Mouse (Mus musculus): ENCODE measurements around the gene Ppp6r2.
A peak's percentile ranks its signal among the peaks of the same experiment; 100 is the strongest.

Ppp6r2 gene

DNA sequence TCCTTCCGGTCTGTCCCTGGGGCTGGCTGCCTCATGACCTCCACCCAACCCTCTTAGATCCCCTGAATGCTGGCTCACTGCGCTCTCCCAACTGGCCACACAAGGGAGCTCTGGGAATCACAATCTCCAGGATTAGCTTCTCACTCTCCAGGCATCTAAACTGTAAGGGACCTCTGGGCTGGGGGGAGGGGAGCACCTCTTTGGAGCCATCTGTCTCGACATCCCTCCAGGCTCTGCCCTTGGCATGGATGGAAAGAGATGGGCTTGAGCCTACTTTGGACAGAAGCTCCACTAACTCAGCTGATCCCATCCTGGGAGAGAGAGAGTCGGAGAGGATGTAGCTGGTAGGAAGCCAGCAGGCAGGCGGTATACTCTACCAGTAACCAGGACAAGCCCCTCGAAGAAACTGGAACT is 29.0 kb upstream of the Ppp6r2 start:
- DNase-seq (ENCODE audit: low read depth): no peak

DNA sequence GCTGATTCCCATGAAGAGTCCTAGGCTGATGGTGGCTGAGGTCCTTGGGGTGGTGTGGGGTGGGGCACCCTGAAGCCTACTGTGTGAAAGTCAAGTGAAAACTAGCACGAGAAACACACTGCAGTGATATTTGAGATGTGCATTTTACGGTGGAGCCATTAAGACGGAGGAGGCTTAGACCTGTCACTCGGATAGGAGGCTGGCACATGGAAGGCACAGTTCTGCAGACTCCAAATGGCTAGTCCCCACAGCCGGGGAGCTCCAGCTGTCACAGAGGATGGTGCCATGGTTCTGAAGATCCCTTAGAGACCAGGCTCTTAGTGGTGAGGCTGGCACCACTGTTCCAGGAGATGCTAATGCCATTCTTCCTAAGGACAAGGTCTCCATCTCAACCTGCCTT is 28.5 kb upstream of the Ppp6r2 start:
- no peak for DNase-seq (ENCODE audit: low read depth)

DNA sequence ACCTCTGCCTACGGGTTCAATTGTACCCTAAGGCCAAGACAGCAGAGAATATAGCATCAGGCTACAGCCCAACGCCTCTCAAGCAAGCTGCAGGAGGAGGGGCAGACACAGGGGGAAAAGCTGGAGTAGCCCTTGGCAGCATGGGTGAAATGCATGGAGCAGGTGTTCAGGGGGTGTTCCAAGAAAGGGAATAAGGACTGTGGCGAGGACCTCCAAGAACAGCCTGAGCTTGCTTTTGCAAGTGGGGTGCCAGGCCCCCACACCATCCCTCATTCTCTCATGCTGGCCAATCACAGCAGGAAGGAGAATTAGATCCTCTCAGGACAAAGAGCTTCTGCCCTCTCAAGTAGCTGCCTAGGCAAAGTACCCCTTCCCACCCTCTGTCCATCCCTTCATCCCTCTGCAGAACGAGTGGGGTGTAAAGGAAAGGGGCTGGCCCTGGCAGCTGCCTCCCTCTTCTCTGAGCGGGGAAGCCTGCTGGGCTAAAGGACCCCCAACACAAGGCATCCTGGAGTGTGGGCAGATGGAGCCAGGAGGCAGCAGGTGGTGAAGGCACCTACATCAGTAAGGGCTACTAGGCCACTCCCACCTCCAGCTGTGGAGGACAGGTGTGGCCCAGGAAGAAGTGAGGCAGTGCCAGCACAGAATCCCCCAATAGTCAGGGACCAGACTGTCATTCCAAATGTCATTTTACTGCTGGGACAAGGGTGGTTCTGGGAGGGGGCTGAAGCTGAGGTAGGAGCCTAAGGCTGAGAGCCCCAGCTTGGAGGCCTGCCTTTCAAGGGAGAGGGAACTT is 27.0 kb upstream of the Ppp6r2 start:
- DNase-seq (ENCODE audit: low read depth): no peak

DNA sequence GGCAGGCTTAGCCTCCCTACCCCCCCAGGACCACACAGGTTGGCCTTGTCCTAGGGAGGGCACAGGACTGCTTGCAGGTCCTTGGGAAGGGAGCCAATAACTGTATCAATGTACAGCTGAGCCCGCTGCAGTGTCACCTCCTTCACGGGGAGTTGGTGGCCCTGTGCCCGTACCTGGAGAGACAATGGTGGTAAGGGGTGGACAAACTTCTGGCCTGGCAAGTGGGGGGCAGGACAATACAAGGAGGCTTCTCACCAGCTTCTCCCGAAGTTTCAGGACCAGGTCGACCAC is 26.5 kb upstream of the Ppp6r2 start:
- no peak for DNase-seq (ENCODE audit: low read depth)

DNA sequence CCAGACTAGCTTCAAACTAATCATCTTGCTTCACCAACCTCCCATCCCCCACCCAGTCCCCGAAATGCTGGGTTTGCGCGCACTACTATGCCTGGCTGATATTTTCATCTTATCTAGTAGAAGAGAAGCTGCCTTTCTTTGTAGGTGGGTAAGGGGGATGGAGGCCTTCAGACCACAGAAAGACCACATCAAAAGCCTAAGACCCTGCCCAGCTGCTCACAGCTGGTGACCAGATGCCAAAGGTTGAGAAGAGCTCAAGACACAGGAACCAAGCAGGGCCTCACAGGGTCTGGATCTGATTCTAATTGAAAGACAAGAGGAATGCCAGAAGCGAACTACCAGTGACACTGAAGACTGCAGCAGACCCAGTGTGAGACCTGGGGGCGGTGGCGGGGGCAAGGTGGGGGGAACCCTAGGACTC is 16.1 kb upstream of the Ppp6r2 start:
- DNase-seq (ENCODE audit: low read depth): no peak

DNA sequence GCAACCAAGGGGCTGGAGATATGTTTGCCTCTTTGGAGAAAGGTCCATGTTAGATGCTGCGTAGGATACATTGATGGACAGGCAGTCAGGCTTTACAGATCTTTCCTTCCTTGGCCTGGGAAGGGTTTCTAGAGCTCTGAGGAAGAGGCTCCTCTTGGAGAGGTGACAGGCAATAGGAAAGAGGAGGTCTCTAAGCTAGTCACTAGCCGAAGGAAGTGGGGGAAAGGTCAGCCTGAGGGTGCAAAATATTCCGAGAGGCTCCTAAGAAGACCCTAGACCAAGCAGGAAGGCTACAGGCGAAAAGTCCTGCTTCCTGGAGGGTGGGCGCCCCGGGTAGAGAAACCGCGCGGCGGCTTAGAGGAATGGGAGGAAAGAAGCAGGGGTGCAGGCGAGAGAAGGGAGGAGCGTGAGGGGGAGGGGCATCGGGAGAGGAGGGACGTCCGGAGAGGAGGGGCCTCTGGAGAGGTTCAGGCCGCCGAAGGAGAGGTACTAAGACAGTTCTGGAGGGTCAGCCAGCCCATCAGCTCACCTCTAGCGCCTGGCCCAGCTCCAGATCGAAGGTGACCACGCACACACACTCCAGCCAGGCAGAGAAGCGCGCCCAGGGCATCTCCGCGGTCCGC is 15.6 kb upstream of the Ppp6r2 start:
- peak; percentile 72 for DNase-seq (ENCODE audit: low read depth)

DNA sequence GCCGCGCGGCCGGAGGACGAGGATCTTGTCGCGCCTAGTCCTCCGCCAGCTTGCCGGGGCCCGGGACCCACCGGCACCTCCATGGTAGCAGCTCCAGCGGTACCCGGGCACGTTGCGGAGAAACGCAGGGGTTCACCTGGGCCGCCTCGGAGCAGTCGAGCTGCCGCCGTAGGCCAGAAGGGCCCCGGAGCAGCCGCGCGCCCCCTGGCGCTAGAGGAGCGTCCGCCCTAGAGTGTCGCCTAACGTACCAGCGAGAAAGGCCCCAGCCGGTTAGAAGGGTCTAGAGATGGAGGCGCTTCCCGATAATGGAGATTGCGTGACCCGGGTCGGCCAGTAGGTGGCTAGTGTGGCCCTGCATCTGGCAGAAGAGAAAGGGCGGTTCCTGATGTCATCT is 15.0 kb upstream of the Ppp6r2 start, which contains the start of gene Dennd6b:
Dennd6b (minus strand) TSS at position 184 of the 394 bp plus-strand sequence.
- DNase-seq (ENCODE audit: low read depth): peak; percentile 97

DNA sequence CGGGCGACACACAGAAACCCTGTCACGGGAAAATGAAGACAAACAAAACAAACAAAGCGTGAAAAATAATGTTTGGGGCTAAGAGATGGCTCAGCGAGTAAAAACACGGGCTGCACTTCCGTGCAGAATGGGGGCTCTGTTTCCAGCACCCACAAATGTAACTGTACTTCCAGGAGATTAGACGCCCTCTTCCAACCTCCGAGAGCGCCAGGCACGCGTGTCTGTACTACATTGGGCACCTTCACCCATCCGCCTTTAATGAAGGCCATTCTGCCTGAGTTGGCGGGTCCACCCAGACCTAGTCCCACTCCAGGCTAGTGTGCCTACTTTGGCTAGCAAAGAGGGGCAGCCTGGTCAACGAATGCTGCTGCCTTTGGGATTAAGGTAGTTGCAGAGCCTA is 14.3 kb upstream of the Ppp6r2 start:
- DNase-seq (ENCODE audit: low read depth): no peak

DNA sequence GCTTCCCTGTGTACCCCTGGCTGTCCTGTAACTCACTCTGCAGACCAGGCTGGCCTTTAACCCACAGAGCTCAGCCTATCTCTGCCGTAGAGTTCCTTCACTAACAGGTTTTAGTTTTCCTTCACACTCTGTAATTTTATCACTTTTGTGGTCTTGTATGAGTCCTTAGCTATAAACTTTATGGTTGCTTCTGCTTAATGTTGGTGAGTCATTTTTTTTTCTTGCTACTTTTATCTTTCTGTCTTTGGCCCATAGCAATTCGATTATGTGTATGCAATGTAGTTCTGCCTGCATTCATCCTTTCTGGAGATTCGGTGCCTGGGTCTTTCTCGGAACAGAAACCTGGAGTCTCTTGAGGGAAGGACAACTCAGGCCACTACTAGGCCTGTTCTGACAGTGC is 3.9 kb upstream of the Ppp6r2 start:
- no peak for DNase-seq (ENCODE audit: low read depth)

DNA sequence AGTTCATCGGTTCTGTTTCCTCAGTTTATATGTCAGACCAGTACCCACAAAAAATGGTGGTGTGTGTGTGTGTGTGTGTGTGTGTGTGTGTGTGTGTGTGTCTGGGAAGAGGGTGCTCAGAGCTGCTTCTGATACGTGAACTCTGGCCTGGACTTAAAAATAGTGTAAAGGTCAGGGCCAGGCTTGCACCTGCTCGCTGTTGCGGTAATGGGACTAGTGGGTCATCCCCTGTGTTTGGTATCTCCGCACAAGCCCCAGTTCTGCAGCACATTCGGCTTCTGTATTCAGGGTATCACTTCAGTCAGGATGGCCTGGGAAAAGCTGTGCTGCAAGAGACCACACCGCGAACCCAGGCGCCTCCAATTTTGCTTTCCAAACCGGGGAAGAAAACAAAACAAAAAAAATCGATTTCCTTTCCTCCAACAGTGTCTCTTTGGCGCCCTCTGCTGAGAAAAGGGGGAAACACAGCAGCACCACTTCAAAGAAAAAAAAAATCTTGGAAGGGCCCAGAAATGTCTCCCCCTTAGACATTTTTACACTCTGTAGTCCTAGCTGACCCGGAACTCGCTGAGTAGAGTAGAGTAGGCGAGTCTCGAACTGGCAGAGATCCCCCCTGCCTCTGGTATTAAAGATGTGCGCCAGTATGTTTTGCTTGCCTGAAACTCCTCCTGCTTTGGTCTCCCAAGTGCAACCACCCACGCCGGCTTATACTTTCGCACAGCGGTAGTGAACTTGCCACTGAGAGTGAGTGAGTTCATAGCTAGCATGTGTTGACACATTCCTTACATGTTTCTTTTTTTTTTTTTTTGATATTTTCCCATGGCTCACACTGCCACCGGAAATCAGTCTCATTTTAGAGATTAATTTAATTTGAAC is 1.2 kb upstream of the Ppp6r2 start:
- peak; percentile 89 for DNase-seq (ENCODE audit: low read depth)

DNA sequence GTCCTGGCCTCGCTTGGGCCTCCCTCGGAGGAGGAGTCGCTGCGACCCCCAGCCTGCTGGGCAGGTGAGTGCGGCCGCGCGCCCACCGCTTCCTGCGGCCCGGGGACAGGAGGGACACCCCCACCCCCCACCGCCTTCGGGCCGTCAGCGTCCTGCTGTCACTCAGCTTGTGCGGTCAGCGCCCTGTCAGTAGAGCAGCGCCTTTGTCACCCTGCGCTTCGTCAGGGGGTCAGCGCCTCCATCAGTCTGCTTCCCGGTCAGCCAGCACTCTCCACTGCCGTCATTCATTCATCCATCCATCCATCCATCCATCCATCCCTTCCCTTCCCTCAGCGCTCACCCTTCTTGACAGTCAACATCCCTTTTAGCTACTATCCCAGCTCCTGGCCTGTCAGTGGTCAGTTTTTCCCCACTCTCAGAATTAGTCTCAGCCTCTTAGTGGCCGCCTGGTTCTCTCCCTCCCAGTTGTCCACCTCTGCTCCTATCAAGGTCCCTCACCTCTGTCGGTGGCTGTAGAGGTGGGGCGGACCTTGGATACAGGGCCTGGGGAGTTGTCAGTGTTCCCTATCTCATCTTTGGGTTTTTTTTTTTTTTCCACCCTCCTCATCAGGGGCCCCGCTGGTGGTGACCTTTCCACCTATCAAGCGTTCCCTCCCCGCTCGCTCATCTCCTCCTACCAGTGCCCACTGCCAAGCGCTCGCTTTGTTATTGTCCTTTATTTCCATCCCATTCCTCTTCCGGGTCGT is 536 bp downstream of the Ppp6r2 start:
- peak; percentile 56 for DNase-seq (ENCODE audit: low read depth)

DNA sequence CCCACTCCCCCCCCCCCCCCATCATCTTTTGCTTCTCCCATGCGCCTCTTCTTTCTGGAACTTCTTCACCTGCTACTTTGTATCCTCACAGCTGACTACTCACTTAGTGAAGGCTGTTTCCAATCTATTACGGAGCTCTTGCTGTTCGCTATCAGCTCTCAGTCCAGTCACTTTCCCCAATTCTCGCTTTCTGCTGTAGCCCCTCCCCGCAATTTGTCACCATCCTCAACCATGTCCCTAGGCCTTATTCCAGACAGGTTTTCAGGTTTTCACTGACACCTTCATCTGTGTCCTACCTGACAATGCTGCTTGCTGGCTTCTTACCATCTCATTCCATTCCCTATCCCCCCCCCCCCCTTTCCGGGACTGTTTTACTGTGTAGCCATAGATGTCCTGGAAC is 1.1 kb downstream of the Ppp6r2 start:
- DNase-seq (ENCODE audit: low read depth): no peak

DNA sequence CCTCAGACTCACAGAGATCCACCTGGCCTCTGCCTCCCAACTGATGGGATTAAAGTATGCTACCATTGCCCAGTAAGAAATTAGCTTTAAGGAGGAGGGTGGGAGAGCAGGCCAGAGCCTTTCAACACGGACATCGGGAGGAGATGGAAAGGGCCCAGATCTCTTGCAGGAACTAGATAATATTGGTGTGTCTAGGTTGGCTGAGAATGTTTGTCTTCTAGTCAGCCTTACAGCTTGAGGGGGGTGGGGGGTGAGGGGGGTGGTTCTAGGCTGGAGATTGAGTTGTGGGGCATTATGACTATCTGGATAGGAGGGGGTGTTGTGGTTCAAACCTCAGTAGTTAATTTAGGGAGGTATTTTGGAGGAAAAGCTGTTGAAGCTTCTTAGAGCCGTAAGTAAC is 2.2 kb downstream of the Ppp6r2 start:
- DNase-seq (ENCODE audit: low read depth): peak; percentile 14

DNA sequence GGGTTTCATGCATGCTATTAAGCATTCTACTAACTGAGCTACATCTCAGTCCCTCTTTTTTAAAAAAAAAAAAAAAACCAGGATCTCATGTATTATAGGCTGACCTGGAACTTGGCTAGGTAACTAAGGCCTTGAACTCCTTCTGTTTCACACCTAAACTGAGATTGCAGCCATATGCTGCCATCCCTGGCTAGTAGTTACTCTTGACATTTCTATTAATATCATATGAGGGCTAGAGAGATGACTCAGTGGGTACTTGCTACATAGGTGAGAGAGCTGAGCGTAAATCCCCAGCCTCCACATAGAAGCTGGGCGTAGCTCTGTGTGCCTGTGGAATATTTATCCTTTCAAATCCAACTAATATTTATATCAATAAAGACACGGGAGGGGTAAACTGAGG is 3.6 kb downstream of the Ppp6r2 start:
- no peak for DNase-seq (ENCODE audit: low read depth)

DNA sequence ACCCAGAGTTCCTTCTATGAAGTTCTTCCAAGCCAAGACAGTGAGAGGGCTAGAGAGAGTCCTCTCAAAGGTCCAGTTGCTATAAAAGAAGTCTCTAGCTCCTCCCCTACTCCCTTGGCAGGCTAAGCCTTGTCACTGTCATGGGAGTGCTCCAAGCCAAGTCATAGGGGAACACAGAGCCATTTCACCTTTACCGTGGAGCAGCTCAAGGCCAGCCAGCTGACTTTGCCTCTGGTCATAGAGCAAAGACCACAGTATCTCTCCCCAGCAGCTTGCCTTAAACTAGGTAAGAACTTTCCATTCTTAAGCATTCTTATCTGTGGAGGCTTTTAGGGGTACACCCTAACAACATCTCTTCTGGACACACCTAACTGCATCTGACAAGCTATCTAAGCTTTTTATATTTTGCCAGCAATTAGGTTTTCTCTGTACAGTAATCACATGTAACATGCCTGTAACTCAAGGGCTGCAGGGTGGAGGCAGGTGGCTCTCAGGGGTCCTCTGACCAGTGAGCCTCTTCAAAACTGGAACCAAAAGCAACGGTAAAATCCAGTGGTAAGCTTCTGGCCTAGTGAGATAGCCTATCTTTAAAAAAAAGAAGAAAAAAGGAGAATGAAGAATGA is 4.4 kb downstream of the Ppp6r2 start:
- DNase-seq (ENCODE audit: low read depth): peak; percentile 78

DNA sequence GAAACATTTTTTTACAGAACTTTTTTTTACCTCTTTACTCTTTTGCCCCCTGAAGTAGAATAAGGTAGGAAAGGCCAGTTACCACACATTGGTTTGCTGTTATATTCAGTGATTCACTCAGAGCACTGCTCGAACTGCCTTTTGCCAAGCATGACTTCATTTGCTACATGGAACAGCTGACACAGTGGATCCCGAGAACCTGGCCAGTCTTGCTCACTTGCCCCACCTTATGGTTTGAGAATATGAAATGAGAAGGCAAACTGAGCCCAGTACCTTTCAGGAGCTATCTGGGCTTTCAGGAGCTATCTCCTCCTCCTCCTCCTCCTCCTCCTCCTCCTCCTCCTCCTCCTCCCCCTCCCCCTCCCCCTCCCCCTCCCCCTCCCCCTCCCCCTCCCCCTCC is 22.2 kb downstream of the Ppp6r2 start:
- peak; percentile 21 for DNase-seq (ENCODE audit: low read depth)

DNA sequence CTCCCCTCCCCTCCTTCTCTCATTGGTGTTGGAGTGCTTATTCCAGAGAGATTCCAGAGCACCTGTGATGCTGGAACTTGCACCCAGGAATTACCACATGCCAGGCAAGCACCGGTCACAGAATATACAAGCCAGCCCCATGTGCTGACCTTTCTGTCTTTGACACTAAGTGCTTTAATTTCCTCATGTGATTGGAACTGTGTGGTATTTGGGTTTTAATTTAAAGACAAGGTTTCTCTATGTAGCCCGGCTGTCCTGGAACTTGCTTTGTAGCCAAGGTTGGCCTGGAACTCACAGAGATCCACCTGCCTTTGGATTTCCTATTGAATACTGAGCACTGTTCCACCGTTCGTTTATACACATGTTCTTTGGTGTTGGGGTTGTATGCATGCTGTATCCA is 22.7 kb downstream of the Ppp6r2 start:
- DNase-seq (ENCODE audit: low read depth): no peak

DNA sequence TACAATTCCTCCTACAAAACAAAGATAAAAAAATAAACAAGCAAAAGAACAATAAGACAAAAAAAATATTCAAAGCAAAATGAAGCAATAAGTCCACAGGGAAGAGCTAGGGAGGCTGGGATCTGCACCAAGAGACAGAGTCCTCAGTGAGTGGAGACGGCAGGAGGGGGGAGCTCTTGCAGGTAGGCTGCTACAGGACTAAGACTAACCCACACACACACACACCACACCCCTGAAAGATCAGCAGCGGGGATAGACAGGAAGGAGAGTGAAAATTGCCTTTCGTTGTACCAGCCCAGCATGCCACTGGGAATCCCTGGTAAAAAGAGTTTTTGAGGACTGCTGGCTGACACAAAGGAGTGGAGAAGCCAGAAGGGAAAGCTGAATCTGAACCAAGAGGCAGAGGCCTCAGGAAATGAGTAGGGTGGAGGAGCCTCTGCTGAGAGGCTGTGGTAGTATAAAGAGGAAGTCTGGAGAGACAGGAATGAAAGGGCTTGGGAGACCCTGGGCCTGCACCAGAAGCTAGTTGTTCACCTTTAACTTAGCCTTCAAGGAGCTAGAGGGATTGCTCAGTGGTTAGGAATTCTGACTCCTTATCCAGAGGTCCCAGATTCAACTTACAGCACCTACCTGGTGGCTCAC is 28.5 kb downstream of the Ppp6r2 start:
- no peak for DNase-seq (ENCODE audit: low read depth)

DNA sequence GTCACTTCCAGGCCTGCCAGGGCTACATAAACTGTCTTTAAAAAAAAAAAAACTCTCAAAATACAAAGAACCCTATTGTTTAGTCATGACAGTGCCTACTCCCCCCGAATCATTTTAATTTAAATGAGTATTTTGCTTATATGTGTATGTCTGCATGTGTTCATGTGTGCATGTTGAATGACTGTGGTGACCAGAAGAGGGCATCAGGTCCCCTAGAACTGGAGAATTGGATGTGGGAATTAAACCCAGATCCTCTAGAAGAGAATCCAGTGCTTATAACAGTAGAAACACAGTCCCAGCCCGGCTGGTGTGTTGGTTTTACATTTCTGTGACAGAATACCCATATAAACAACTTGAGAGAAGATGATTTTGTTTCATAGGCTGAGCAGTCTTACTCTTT is 29.7 kb downstream of the Ppp6r2 start:
- DNase-seq (ENCODE audit: low read depth): no peak

DNA sequence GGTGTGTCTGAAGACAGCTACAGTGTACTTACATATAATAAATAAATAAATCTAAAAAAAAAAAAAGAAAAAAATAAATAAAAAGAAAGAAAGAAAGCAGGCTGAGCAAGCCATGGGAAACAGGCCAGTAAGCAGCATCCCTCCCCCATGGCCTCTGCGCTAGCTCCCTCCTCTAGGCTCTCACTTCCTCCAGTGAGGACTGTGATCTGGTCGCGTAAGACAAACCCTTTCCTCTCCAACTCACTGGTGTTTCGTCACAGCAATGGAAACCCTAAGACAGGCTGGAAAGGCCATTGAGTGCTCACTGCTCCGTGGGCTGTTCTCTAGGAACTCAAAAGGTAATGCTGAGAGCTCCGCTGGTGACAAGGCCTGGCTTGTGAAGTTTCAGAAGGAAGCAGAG is 37.7 kb downstream of the Ppp6r2 start:
- DNase-seq (ENCODE audit: low read depth): no peak

DNA sequence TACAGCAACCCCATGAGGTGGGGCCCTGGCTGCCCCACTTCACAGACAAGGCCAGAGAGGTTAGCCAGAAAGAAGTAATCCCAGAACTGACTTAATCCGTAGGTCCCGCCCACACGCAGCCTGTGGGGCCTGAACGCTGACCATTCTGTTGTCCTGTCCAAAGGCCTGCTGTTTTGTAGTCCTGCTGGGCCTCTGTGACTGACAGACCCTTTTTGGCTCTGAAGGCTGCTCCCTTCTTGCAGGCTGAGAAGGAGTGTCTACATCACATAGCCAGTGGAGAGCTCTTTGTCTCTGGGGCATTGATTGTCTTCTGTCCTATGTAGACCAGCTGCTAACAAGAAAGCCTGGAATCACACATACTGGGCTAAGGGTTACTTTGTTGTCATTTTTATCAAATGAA is 44.0 kb downstream of the Ppp6r2 start:
- DNase-seq (ENCODE audit: low read depth): no peak
